Mouse (Mus musculus) frontal cortex, postnatal 14 days (tissue): ENCODE data around the gene Mfn1.

Experiments
- DNase-seq, 2 experiments: peaks; one replicate each; pipeline ENCODE4 v3.0.0; 2022; ENCODE audit warnings: low spot score in 2 of 2

Gene Mfn1

DNA sequence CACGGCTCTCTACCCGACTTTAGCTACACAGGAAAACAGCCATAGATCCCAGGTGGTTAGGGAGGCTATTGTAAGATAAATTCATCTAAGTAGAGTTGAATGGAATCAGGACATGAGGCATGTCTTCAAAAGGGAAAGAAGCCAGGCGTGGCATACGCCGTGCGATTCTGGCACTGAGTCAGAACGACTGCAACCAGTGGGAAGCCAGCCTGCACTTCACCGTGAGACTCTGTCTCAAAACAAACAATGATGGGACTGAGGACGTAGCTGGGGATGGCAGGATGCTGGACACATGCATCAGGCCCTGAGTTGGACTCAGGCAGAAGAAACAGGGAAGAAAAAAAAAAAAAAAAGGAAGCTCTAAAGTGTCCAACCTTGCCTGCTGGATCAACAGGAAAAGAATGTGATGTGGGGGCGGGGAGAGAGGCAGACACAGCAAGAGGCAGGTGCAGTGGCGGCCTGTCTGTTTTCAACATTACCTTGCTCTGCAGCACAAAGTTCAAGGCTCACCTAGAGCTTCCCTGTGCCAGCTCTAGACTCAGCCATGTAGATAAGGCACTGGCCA, 82.4 kb downstream of the Mfn1 start:
- no peak for DNase-seq

DNA sequence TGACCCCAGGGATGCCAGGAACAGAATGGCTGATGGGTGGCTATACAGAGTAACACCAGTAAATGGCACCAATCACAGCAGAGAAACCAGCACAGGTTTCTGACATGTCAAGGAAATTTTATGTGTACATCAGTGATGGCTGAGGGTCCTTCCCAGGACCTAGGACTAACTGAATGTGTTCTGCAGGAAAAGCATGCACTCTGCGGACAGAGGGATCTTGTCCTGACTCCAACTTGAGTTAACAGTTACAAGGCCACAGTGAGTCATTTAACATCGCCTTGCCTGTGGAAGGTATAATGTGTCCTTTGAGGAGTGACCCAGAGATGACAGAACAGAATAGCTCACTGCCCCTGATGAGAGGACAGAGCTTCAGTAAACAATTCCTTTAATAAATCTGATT, 85.5 kb downstream of the Mfn1 start:
- no peak for DNase-seq

DNA sequence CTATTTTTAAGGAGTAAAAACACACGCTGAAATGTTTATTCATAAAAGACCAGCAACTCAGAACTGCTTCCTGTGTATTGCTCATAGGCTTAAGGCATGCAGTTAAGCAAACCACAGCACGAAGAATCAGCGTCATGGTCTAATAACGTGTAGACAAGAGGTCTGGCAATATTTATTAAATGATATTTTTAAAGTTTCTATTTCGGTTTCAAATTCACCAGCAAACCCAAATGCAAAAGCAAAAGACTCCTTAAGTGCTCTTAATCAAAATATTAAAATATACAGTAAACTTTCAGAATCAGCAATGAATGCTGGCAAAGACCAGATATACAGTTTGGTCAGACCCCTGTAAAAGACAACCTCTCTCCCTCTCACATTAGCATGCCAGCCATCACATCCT, 86.1 kb downstream of the Mfn1 start:
- no peak for DNase-seq

DNA sequence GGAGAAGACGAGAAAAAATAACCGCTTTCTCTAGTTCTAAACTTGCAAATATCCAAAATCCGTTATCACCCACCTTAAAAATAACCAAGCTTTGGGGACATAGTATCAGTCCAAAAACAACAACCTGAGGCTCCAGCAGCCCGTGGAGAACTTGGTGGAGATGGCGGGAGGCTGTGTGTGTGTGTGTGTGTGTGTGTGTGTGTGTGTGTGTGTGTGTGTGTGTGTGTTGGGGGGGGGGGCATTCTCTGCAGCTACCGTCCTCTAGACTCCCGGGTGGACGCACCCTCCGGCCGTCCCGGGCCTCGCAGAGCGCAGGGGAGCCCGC, 86.7 kb downstream of the Mfn1 start:
- no peak for DNase-seq

DNA sequence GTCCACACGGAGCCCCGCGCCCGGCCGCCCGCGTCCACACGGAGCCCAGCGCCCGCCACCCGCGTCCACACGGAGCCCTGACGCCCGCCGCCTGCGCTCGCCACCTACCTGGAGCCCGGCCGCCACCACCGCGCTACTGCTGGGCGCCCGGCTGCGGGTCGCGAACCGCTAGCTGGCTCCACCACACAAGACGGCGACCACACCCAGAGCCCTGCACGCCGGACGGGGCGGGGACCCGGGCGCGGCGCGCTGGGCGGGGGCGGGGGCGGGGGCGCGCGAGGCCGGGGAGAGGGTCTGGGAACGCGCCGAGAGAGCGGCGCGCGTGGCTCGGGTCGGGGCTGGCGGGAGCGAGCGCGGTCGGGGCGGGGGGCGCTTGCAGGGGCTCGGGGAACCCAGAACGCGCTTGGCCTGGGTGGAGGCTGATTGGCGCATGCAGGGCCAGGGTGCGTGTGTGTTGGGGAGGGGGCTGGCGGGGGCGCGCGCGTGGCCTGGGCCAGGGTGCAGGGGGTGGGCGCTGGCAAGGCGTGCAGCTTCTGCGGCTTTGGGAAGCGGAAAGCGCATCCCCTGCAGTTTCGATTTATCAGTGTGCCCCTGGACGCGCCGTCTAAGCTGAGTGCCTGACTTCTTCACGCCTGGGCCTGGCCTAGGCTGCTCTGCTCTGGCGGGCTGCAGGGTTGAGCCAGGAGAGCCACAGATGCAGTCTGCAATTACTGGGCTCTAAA, 87.2 kb downstream of the Mfn1 start, which contains the start of gene Gnb4:
TSS of gene Gnb4 (minus strand) at position 255 of the 722 bp plus-strand sequence.
- peak; percentile 29 to 30 for DNase-seq

DNA sequence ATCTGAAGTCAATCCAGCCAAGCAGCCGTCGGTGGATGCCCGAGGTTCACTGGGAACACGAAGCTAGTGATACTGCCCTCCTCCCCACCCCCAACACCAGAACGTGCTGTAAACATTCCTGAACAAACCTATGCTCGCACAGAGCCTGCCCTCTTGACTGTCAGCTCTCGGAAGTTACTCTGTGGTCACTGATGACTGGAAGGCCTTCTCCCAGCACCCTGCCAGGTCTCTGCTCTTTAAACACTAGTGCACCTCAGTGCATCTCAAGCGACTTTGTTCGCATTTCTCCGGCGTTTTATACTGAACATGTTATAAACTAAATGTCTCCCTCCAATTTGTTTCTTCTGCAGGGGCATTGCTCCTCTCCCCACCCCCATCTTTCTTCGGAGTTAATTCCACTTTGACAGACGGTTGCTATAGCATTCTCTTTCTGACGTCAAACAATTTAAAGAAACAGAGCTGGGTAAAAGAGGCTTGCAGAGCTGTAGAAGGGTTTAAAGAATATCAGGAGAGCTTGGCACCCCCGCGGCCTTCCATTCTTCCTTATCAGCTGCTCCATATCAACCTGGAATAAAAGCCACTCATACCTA, 87.9 kb downstream of the Mfn1 start:
- peak in 1 of 2 experiments; percentile 29 for DNase-seq

DNA sequence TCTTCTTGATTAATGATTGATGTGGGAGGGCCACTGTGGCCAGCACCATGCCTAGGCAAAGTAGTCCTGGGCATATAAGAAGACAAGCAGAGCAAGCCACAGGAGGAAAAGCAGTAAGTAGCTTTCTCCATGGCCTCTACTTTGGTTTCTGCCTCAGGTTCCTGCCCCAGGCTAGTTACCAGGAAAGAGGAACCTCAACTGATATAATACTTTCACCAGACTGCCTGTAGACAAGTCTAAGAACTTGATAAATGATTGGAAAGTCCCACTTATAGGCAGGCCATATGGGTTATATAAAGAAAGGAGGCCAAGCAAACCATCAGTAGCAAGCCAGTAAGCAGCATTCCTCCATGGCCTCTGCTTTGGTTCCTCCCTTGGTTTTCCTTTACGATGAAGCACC, 92.4 kb downstream of the Mfn1 start:
- DNase-seq, result no peak

DNA sequence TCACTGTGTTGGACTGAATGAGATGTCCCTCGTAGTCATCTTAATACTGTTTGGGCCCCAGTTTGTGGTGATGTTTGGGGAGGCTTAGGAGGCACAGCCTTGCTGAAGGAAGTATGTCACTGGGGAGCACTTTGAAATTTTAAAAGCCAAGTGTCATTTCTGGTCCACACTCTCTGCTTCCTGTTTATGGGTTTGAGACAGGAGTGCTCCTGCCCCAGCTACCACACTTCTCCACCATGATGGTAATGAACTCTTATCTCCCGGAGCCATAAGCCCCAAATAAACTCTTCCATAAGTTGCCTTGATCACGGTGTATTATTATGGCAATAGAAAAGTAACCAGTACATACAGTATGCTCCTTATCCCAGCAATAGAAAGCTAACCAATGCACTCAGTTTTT, 92.8 kb downstream of the Mfn1 start:
- DNase-seq, result no peak

DNA sequence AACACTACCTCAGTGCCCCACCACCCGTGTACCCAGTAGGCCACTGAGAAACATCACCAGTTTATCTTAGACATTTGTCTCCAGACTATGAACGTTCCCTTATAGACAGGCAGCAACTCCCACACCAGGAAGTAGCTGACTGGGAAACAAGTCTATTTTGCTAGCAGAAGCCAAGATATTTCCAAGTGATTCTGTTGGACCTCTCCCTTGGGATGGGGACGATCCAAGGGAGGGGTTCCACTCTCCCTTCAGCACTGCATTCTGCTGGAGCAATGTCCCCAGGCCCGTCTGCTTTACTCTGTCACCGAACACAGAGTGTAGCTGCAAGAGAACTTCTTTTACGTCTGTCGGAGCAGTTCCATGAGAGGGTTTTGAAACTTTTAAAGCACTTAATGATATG, 98.9 kb downstream of the Mfn1 start:
- no peak for DNase-seq
